Mouse (Mus musculus) kidney, adult 9 months (tissue): ENCODE data around the gene Nol10.
A peak's percentile ranks its signal among the peaks of the same experiment; 100 is the strongest.

ENCODE experiments used
- DNase-seq: peaks from one replicate; pipeline ENCODE4 v3.0.0; 2022

The Nol10 gene

DNA sequence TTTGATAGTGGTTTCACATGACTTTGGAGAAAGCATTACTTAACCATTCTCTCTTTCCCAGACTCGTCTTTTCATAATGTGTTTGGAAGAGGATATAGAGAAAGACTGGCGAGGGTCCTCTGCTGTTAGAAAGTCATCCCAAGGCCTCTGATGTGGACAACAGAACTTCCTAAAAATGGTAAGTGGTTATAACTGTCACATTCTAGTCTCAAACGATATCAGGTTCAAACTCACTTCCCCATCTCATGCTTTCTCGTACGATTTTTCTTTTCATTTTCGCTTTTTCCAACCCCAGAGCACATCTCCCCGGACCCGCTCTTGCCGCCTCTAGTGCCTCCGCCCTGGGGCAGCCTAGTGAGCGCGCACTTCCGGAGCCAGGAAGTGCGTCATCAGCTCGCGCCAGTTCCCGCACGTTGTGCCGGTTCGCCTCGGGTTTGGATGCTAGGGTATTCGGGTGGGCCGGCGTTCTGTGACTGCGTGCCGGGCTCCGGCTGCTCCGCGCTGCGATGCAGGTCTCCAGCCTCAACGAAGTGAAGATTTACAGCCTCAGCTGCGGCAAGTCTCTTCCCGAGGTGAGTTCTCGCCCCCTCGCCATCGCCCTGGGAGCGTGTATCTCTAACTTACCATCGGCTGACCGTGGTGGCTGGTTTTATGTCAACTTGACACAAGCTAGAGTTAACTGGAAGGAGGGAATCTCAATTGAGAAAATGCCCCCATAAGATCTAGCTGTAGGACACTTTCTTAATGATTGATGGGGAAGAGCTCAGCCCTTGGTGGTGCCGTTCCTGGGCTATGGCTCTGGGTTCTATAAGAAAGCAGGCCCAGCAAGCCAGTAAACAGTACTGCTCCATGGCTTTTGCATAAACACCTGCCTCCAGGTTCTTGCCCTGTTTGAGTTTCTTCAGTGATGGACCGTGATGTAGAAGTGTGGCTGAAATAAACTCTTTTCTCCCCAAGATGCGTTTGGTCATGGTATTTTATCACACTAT lies at the start of gene Nol10:
Gene Nol10 (plus strand): TSS at position 411 of the 989 bp plus-strand sequence.
- DNase-seq = peak; percentile 87

DNA sequence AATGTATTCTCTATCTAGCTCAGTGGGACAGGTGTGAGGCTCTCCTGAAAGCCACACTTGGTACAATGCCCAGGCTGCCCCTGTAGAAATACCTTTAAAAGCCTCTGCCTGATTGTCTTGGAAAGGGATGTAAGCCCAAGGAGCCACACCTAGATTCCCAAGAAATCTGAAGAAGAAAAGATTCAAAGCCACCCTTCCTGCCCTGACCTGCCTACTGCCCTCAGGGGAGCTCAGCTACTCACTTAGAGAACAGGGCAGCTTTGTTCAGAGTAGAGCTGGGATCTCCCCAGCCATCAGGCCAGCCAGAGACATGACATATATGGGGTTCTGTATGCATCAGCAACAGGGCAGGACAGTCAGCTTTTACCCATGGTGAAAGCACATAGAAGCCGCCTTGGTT lies 48.4 kb upstream of the Nol10 start:
- no peak for DNase-seq

DNA sequence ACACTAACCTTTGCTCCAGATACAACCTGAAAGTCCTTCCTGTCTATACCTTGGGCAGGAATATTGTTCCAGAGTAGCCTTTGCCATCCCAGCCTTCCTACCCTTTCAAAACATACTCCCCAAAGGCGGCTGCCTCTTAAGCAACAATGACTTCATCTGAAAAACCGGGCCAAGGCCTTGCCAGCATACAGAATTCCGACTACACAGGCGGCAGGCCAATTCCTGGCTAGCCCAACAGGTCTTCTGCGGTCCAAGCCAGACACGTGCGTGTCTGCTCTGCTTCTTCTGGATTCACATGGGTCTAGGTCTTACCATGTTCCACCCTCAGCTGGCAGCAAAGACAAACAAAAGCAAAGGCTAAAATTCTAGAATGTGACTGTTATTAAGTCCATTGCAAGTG lies 42.8 kb upstream of the Nol10 start:
- no peak for DNase-seq

GRCm38 (mm10) chr12:17308246-17308645 lies 40.0 kb upstream of the Nol10 start:
- no peak for DNase-seq

- no peak for DNase-seq
Observed at GRCm38 (mm10) chr12:17310852-17311839, 37.1 kb upstream of the Nol10 start.

DNA sequence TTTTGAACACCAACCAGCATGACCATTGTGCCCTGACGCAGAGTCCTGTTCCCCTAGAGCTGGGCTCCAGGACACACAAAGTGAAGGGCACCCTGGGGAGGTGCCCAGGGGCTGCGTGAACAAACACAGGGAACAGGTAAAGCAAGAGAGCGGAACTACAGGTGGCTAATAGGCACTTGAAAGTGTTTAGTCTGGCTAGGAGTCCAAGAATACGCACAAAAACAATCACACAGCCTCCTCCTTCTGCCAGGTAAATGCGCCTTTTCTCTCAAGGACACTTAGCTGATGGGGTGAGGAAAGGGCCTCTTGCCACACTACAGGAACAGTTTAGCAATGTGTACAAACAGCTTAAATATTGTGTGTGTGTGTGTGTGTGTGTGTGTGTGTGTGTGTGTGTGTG lies 32.2 kb upstream of the Nol10 start:
- no peak for DNase-seq

GRCm38 (mm10) chr12:17317970-17318369 lies 30.3 kb upstream of the Nol10 start:
- DNase-seq = no peak

DNA sequence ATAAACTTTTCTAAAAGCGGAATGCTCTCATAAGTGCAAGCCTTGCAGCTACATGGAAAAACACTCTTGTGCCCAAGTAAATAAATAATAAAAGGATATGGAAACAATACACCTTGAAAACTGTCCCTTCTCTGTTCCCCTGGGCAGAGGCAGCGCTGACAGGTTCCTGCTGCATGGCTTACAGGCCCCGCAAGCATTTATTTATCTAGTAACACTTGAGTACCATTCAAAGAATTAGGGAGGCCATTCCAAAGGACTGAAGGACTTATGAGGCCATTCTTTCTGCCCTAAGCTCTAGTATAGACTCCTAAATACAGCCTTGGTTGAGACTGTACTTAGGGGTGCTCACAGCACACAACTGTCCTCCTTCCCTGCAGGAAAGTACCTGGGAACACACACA lies 29.8 kb upstream of the Nol10 start:
- peak; percentile 6 for DNase-seq

DNA sequence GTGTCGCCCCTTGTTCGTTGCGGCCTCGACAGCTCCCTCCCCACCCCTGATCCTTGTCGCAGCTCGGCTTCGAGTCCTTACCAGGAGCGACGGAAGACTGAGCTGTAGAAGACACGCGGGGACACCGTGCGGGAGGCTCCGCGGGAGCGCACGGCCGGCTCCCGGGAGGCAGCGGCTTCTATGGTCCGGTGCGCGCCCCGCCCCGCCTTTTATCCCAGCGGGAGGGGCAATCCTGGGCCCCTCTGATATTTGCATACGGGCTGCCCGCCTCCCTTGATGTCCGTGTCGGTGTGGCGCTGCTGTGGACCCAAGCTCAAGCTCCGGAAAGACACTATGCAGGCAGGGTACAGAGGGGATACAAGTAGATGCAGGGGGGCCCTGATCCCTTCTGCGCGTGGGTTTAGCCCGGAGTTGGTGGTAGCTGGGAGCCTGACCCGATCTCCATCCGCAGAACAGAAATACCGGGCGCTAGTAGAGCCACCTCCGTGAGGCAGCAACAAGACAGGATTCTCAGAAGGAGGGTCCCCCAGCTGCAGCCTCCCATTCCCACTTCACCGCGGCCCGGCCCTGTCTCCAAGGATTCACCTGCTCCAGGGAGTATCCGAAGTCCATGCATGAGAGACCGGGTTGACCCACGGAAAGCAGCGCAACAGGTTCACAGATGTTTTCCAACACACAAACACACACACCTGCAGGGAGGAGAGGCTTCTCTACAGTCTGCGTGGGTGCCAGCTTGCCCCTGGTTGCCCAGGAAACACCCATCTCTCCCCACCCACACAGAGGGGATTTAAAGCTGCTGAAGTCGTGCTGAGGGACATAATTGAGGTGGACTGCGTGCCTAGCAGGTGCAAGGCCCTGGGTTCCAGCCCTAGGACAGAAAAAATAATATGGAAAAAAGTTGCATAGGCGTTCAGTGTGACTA lies 23.4 kb upstream of the Nol10 start:
- peak; percentile 55 for DNase-seq

GRCm38 (mm10) chr12:17329259-17329658 lies 19.0 kb upstream of the Nol10 start, which contains the start of gene Atp6v1c2:
Atp6v1c2 (minus strand) TSS chr12:17329359.
- no peak for DNase-seq

GRCm38 (mm10) chr12:17333459-17333858 lies 14.8 kb upstream of the Nol10 start:
- peak; percentile 45 for DNase-seq

GRCm38 (mm10) chr12:17338338-17338737 lies 9.9 kb upstream of the Nol10 start:
- no peak for DNase-seq

GRCm38 (mm10) chr12:17339114-17339905 lies 8.9 kb upstream of the Nol10 start:
- DNase-seq = no peak

- peak; percentile 25 for DNase-seq
Observed at GRCm38 (mm10) chr12:17347327-17348047, 771 bp upstream of the Nol10 start.

DNA sequence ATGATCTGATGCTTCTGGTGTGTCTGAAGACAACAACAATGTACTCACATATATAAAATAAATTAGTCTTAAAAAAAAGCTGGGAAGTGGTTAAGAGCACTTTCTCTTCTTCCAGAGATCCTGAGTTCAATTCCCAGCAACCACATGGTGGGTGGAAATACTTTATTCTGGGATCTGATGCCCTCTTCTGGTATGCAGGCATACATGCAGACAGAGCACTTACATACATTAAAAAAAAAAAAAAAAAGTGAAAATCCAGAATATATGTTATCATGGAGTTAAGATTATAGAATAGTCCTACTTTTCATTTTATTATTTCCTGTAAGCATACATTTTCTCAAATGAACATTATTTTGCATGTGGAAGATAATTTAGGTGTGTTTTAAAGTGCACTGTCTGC lies 1.8 kb downstream of the Nol10 start:
- DNase-seq = no peak

- DNase-seq = no peak
Observed at GRCm38 (mm10) chr12:17356853-17357252, 8.6 kb downstream of the Nol10 start.

DNA sequence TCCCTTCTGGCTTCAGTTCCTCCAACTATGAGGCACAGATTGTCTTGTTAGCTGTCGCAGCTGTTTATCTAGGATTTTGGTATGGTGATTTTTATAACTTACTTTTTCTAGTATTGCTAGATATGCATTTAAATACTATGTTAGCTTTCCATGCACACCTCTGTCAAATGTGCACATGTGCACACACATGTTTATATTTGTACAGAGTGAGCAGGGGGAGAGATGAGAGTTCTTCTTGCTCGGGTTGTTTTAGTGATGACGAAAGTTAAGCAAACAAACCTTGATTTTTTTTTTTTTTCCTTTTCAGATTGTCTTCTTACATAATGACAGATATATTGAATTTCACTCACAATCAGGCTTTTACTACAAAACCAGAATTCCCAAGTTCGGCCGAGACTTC lies 9.5 kb downstream of the Nol10 start:
- no peak for DNase-seq

DNA sequence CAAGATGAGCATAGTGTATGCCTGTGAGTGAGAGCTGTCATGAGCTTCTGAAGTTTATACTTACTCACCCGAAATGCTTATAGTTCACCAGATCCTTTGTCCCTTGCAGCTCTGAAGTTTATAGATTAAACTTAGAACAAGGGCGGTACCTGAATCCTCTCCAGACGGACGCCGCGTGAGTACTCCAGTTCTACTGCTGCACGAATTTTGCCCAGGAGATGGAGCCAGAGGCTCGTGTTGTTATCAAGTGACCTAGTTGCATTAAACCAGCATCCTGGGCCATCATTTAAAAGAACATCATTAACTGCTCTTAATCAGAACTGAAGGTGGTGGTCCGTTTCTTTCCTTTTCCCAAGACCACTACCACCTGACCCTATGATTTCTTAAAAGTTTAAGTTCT lies 10.7 kb downstream of the Nol10 start:
- peak; percentile 88 for DNase-seq

- no peak for DNase-seq
Observed at GRCm38 (mm10) chr12:17360104-17360503, 11.8 kb downstream of the Nol10 start.

GRCm38 (mm10) chr12:17360650-17361049 lies 12.4 kb downstream of the Nol10 start:
- peak; percentile 80 for DNase-seq

DNA sequence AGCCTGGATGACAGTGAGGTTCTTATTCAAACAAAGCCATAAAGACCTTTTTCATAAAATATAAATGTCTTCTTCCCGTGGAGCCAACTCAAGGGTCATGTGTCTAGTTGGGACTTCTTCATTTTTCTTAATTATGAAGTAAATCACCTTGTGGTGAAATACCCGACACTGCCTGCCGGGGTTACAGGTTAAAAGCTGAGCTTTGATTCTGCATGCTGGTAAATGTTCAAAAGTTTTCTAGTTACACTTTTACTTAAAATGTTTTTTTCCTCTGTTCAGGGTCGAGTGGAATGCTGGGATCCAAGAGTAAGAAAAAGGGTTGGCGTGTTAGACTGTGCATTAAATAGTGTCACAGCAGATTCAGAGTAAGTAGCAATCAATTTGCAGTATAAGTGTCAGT lies 14.1 kb downstream of the Nol10 start:
- DNase-seq = peak; percentile 86
